26 mouse cellular contexts compared by ENCODE assay signal in genomic region chr1:37734841-37735240, GRCm38 (mm10).
"Had no signal": no experiment of that assay in that cellular context is flagged by ENCODE, and none has a peak within 500 bp of the region (broad histone marks: within the 10 kb centered on the region; RNA-seq: fewer than 3 reads in every experiment).

No protein-coding gene starts in this region.

- H3K4me1 ChIP-seq: heart, embryonic 13.5 days; heart, embryonic 15.5 days; hindbrain, embryonic 10.5 days; hindbrain, embryonic 12.5 days; hindbrain, embryonic 15.5 days; kidney, embryonic 15.5 days; limb, embryonic 13.5 days; limb, embryonic 15.5 days had no signal

- H3K27ac ChIP-seq: heart, adult 2 months; heart, embryonic 13.5 days; heart, embryonic 15.5 days; hindbrain, embryonic 10.5 days; hindbrain, embryonic 12.5 days; hindbrain, embryonic 15.5 days; hindbrain, postnatal 0 days; kidney, embryonic 15.5 days; kidney, postnatal 0 days; limb, embryonic 13.5 days; limb, embryonic 15.5 days; liver, embryonic 12.5 days; liver, embryonic 14.5 days had no signal

- H3K9ac ChIP-seq: heart, embryonic 13.5 days; heart, embryonic 15.5 days; hindbrain, embryonic 12.5 days; hindbrain, embryonic 15.5 days; kidney, embryonic 15.5 days; limb, embryonic 13.5 days; limb, embryonic 15.5 days; liver, embryonic 12.5 days; liver, embryonic 14.5 days had no signal

- H3K9me3 ChIP-seq: heart, embryonic 13.5 days; heart, embryonic 15.5 days; hindbrain, embryonic 10.5 days; hindbrain, embryonic 12.5 days; hindbrain, embryonic 15.5 days; kidney, embryonic 15.5 days; limb, embryonic 13.5 days; limb, embryonic 15.5 days; liver, embryonic 12.5 days had no signal

- H3K4me2 ChIP-seq: heart, embryonic 11.5 days; heart, embryonic 13.5 days; heart, embryonic 15.5 days; hindbrain, embryonic 12.5 days; hindbrain, embryonic 15.5 days; kidney, embryonic 15.5 days; limb, embryonic 13.5 days; limb, embryonic 15.5 days; liver, embryonic 12.5 days had no signal

- H3K36me3 ChIP-seq: heart, embryonic 13.5 days; heart, embryonic 15.5 days; hindbrain, embryonic 10.5 days; hindbrain, embryonic 12.5 days; hindbrain, embryonic 15.5 days; kidney, embryonic 15.5 days; limb, embryonic 13.5 days; limb, embryonic 15.5 days; liver, embryonic 12.5 days had no signal

- ATAC-seq: hindbrain, postnatal 0 days; intestine, embryonic 16.5 days; liver, embryonic 12.5 days had no signal

- DNase-seq: gastrocnemius, postnatal 14 days; gastrocnemius, postnatal 36 days; heart, adult 2 months; heart, postnatal 4 days; kidney, adult 11 months; kidney, adult 2 months; kidney, adult 9 months; kidney, postnatal 14 days; kidney, postnatal 36 days; layer of hippocampus, adult 9-11 months; layer of hippocampus, postnatal 36 days; left cerebral cortex, postnatal 4 days had no signal

- H3K27me3 ChIP-seq: heart, embryonic 13.5 days; heart, embryonic 15.5 days; hindbrain, embryonic 12.5 days; kidney, embryonic 15.5 days; limb, embryonic 13.5 days; limb, embryonic 15.5 days; liver, embryonic 12.5 days had no signal

- H3K4me3 ChIP-seq: heart, adult 2 months; heart, embryonic 13.5 days; heart, embryonic 15.5 days; hindbrain, embryonic 10.5 days; hindbrain, embryonic 12.5 days; hindbrain, embryonic 15.5 days; kidney, embryonic 15.5 days; limb, embryonic 13.5 days; limb, embryonic 15.5 days; liver, embryonic 12.5 days had no signal
